9 mouse cellular contexts compared by ENCODE assay signal in genomic region chr4:66025393-66026062, GRCm38 (mm10).
DNase-seq lines count a peak whose midpoint lies in the region; ATAC-seq and TF ChIP-seq lines count a peak whose summit lies in the region.
"Had no signal": no experiment of that assay in that cellular context is flagged by ENCODE, and none has a peak within 500 bp of the region (broad histone marks: within the 10 kb centered on the region; RNA-seq: fewer than 3 reads in every experiment).

No protein-coding gene starts in this region.

- H3K9ac ChIP-seq in lung, postnatal 0 days (replicated peaks; ENCODE audit: low read depth): no peak overlapping the region

- no peaks in the 10 kb centered on the region for H3K36me3 ChIP-seq in lung, postnatal 0 days (ENCODE audit: insufficient read depth, low read length)

- no peak overlapping the region for H3K4me3 ChIP-seq in lung, postnatal 0 days (ENCODE audit: low read depth, low read length)
- H3K4me3 ChIP-seq: megakaryocyte, embryonic 14.5 days had no signal

- H3K4me2 ChIP-seq in lung, postnatal 0 days (replicated peaks; ENCODE audit: low read depth, low read length): no peak overlapping the region

- no peak for DNase-seq in frontal cortex, postnatal 25 days (ENCODE audit: low spot score in 2 of 2)
- peak; percentile 65 for DNase-seq in cerebellum, adult 9-11 months
- DNase-seq in forelimb bud, embryonic 11.5 days (ENCODE audit: low read depth, low spot score): peak; percentile 80
- DNase-seq in heart, postnatal 4 days: peak; percentile 53
- peak; percentile 64 for DNase-seq in lung, postnatal 0 days (ENCODE audit: low spot score)
- DNase-seq in retina, postnatal 7 days (ENCODE audit: low read depth, low spot score): peak; percentile 29
- DNase-seq in spleen, postnatal 36 days (ENCODE audit: low spot score in 2 of 2): no peak

- H3K27me3 ChIP-seq in lung, postnatal 0 days (replicated peaks; ENCODE audit: insufficient read depth, low read length): no peaks in the 10 kb centered on the region
- H3K27me3 ChIP-seq: megakaryocyte, embryonic 14.5 days had no signal

- no peak overlapping the region for H3K27ac ChIP-seq in lung, postnatal 0 days (ENCODE audit: low read length)

- ATAC-seq in frontal cortex, adult (ENCODE audit: low TSS enrichment): peak; percentile 39; the same call in 1 of the 2 replicates
- ATAC-seq in lung, postnatal 0 days: peak; percentile 47; the same call in 1 of the 2 replicates

- 51% methylated on average over 8 of the region's 8 CpGs for WGBS in lung, postnatal 0 days

- no peak for TF ChIP-seq CTCF in lung, postnatal 0 days (IDR thresholded peaks at IDR 0.05)

- no peak for TF ChIP-seq EP300 in lung, postnatal 0 days (IDR thresholded peaks at IDR 0.05)

- H3K4me1 ChIP-seq in lung, postnatal 0 days (ENCODE audit: insufficient read depth, low read depth, low read length): no peaks in the 10 kb centered on the region
- H3K4me1 ChIP-seq: megakaryocyte, embryonic 14.5 days had no signal

- H3K9me3 ChIP-seq in lung, postnatal 0 days (ENCODE audit: low read length): no peaks in the 10 kb centered on the region
- H3K9me3 ChIP-seq: megakaryocyte, embryonic 14.5 days had no signal

Comparison
In these comparisons a context has a peak if more than half of its experiments do, and no peak if none do; other contexts are left out.
1. DNase-seq: peak in cerebellum, adult 9-11 months (single experiment), forelimb bud, embryonic 11.5 days (single experiment), heart, postnatal 4 days (single experiment), lung, postnatal 0 days (single experiment) and retina, postnatal 7 days (single experiment); none in frontal cortex, postnatal 25 days (0 of 2) and spleen, postnatal 36 days (0 of 2).